Mouse (Mus musculus): ENCODE results near the gene Gpx3.

Gpx3 gene

GRCm38 (mm10) chr11:54913841-54914240 is 11.6 kb downstream of the Gpx3 start:
- DNase-seq = no peak

GRCm38 (mm10) chr11:54917461-54917860 is 15.2 kb downstream of the Gpx3 start:
- DNase-seq = no peak

GRCm38 (mm10) chr11:54918273-54918672 is 16.0 kb downstream of the Gpx3 start:
- no peak for DNase-seq

- DNase-seq = no peak
These were observed 18.1 kb downstream of the Gpx3 start for GRCm38 (mm10) chr11:54920127-54920972.

GRCm38 (mm10) chr11:54920973-54921580 is 18.8 kb downstream of the Gpx3 start:
- no peak for DNase-seq

- no peak for DNase-seq
These were observed 19.5 kb downstream of the Gpx3 start for GRCm38 (mm10) chr11:54921798-54922197.

- DNase-seq = no peak
These were observed 20.2 kb downstream of the Gpx3 start for GRCm38 (mm10) chr11:54922488-54922887.

- no peak for DNase-seq
These were observed 21.9 kb downstream of the Gpx3 start for GRCm38 (mm10) chr11:54924145-54924544.

- DNase-seq = peak; percentile 59
These were observed 25.3 kb downstream of the Gpx3 start for GRCm38 (mm10) chr11:54927346-54928140.

GRCm38 (mm10) chr11:54928219-54928618 is 26.0 kb downstream of the Gpx3 start:
- no peak for DNase-seq

GRCm38 (mm10) chr11:54928886-54929285 is 26.6 kb downstream of the Gpx3 start:
- no peak for DNase-seq

GRCm38 (mm10) chr11:54929290-54929689 is 27.0 kb downstream of the Gpx3 start:
- no peak for DNase-seq

GRCm38 (mm10) chr11:54929744-54930143 is 27.5 kb downstream of the Gpx3 start:
- no peak for DNase-seq

- peak; percentile 67 for DNase-seq
These were observed 28.2 kb downstream of the Gpx3 start for GRCm38 (mm10) chr11:54930318-54930979.

GRCm38 (mm10) chr11:54931405-54932093 is 29.3 kb downstream of the Gpx3 start:
- DNase-seq = peak; percentile 48

- DNase-seq = no peak
These were observed 30.3 kb downstream of the Gpx3 start for GRCm38 (mm10) chr11:54932540-54932939.

- no peak for DNase-seq
These were observed 31.9 kb downstream of the Gpx3 start for GRCm38 (mm10) chr11:54934198-54934597.

GRCm38 (mm10) chr11:54936035-54936770 is 34.0 kb downstream of the Gpx3 start:
- no peak for DNase-seq

- no peak for DNase-seq
These were observed 34.5 kb downstream of the Gpx3 start for GRCm38 (mm10) chr11:54936771-54937140.

GRCm38 (mm10) chr11:54939501-54939900 is 37.2 kb downstream of the Gpx3 start:
- no peak for DNase-seq

GRCm38 (mm10) chr11:54940056-54940455 is 37.8 kb downstream of the Gpx3 start:
- DNase-seq = peak; percentile 49

- DNase-seq = no peak
These were observed 42.4 kb downstream of the Gpx3 start for GRCm38 (mm10) chr11:54944702-54945101.
